Mouse (Mus musculus): ENCODE measurements around the gene Emilin1. TPM values are rescaled to one million over a fixed set of nuclear protein-coding genes. Genes with fewer than 3 reads are reported as not detected.

Emilin1 gene
- total RNA-seq, 1 experiment from 2014 or later, result 2.1 TPM

DNA sequence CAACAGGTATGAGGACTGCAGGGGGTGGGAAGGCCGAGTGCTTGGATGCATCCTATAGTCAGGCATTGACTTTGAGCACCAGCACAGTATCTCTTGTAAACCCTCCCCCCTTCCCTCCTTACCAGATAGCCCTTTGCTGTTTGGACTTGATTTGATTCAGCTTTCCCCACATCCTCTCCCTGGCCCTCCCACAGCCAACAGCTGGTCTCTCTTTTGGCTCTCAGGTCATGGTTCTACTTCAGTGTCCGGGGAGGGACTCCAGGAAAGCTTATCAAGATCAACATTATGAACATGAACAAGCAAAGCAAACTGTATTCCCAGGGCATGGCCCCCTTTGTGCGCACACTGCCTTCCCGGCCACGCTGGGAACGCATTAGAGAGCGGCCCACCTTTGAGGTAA lies 22.8 kb upstream of the Emilin1 start:
- no peak for ATAC-seq (ENCODE audit: extremely low read depth, insufficient number of reproducible peaks, low FRiP score, poor library complexity, severe bottlenecking)

- no peak for ATAC-seq (ENCODE audit: extremely low read depth, insufficient number of reproducible peaks, low FRiP score, poor library complexity, severe bottlenecking)
Observed at GRCm38 (mm10) chr5:30901860-30902259, 11.3 kb upstream of the Emilin1 start.

GRCm38 (mm10) chr5:30907413-30908059 lies 5.7 kb upstream of the Emilin1 start, which contains the start of gene Ost4:
TSS of gene Ost4 (minus strand) at chr5:30907788.
- ATAC-seq (ENCODE audit: extremely low read depth, insufficient number of reproducible peaks, low FRiP score, poor library complexity, severe bottlenecking), result peak; percentile 95

DNA sequence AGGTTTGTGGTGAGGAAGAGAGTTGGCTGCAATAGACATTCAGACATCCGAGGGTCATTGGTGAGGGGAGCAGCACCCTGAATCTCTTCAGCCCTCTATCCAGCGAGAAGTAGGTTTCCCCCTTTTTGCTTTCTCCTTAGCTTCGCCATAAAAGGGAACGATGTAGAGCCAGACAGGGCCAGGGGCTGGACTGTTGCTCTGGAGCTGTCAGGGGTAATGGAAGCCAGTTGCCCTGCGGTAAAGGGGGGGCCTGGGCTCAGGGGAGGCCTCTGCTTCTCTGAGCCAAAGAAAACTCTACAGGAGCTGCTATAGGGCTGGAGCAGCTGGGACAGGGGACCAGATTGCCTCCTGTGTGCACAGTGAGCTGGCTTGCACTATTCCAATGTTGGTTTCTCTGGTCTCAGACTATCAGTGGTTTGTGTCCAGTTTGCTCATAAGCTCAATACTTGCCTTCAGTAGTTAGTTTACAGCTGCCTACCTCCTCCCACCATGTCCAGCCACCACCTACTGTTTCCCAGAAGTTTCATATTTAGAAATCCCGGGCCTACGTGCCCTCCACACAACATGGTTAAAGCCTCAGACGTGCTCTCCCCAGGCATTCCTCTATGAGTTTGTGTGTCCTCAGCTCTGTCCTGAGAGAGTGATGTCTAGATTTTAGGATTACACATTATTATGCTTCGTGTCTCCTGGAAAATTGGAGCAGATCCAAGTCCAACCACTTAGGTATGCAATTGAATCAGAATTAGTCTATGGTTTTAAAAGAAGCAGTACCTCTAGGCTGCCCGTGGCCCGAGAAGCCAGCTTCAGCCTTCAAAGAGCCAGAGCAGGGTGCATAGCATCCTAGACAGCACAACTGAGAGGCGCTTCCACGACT lies 4.5 kb upstream of the Emilin1 start:
- no peak for ATAC-seq (ENCODE audit: extremely low read depth, insufficient number of reproducible peaks, low FRiP score, poor library complexity, severe bottlenecking)

DNA sequence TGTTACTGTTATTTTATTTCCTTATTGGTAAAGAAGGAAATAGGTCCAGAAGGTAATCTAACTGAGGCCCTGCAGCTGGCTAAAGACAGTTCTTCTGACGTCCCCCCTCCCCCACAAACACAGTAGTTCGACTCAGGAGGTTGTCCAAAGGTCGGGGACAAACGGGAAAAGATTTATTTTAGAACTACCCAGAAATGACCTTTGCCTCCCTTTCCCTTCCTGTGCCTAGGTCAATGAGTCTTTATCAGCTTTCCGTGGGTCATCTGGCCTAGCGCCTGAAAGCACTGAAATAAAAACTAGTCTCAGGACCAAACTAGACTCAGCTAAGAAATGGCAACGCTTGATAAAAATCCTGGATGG lies 3.9 kb upstream of the Emilin1 start:
- no peak for ATAC-seq (ENCODE audit: extremely low read depth, insufficient number of reproducible peaks, low FRiP score, poor library complexity, severe bottlenecking)

DNA sequence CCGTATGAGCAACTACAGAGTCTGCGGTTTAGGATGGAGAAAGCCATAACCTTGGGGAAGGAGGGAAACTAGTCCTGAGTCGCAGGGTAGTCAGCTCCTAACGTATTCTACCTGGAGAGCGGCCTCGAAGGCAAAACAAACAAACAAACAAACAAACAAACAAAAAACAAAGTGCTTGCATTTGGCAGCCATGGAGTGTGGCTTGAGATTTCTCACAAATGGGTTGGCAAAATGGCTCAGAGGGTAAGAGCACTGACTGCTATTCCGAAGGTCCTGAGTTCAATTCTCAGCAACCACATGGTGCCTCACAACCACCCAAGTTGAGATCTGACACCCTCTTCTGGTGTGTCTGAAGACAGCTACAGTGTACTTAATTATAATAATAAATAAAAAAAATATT lies 3.3 kb upstream of the Emilin1 start:
- no peak for ATAC-seq (ENCODE audit: extremely low read depth, insufficient number of reproducible peaks, low FRiP score, poor library complexity, severe bottlenecking)

GRCm38 (mm10) chr5:30910481-30910880 lies 2.7 kb upstream of the Emilin1 start:
- ATAC-seq (ENCODE audit: extremely low read depth, insufficient number of reproducible peaks, low FRiP score, poor library complexity, severe bottlenecking), result no peak

- ATAC-seq (ENCODE audit: extremely low read depth, insufficient number of reproducible peaks, low FRiP score, poor library complexity, severe bottlenecking), result no peak
Observed at GRCm38 (mm10) chr5:30912156-30912555, 1.0 kb upstream of the Emilin1 start.

GRCm38 (mm10) chr5:30914101-30914635 lies 966 bp downstream of the Emilin1 start:
- ATAC-seq (ENCODE audit: extremely low read depth, insufficient number of reproducible peaks, low FRiP score, poor library complexity, severe bottlenecking), result no peak

GRCm38 (mm10) chr5:30914849-30915248 lies 1.6 kb downstream of the Emilin1 start:
- ATAC-seq (ENCODE audit: extremely low read depth, insufficient number of reproducible peaks, low FRiP score, poor library complexity, severe bottlenecking), result no peak

DNA sequence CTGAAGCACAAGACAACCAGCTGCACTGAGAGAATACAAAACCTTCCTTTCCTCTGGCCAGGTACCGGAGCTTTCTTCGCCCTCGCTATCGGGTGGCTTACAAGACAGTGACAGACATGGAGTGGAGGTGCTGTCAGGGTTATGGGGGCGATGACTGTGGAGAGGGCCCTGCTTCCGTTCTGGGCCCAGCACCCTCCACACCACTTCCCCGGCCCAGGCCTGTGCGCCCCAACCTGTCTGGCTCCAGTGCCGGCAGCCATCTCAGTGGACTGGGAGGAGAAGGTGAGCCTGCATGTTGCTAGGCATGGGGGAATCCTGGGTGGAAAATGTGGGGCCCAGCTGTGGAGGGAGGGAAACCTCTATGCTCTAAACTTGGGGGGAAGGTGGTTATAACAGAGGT lies 2.3 kb downstream of the Emilin1 start:
- no peak for ATAC-seq (ENCODE audit: extremely low read depth, insufficient number of reproducible peaks, low FRiP score, poor library complexity, severe bottlenecking)

DNA sequence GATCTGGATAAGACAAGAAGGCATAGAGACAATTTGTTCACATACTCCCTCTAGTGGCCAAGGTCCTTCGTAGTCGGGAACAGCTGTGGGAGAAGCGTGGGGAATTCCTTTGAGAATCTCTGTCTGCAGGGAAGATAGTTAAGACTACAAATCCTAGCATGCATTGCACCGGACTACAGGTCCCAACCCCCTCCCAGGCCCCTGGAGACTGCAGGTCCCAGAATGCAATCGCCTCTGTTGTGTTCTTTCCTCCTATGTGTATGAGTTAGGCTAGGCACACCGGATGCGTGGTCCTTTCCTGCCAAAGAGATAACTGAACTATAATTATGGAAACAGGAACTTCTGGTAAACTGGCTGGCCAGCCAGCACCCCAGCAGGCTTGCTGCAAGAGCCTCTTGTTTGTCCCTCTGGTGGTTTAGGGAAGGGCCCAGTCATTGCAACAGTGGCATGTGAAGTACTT lies 2.8 kb downstream of the Emilin1 start:
- peak; percentile 32; the same call in 1 of the 2 replicates for ATAC-seq (ENCODE audit: extremely low read depth, insufficient number of reproducible peaks, low FRiP score, poor library complexity, severe bottlenecking)

- ATAC-seq (ENCODE audit: extremely low read depth, insufficient number of reproducible peaks, low FRiP score, poor library complexity, severe bottlenecking), result no peak
Observed at GRCm38 (mm10) chr5:30916841-30917240, 3.6 kb downstream of the Emilin1 start.

GRCm38 (mm10) chr5:30917348-30917747 lies 4.1 kb downstream of the Emilin1 start:
- no peak for ATAC-seq (ENCODE audit: extremely low read depth, insufficient number of reproducible peaks, low FRiP score, poor library complexity, severe bottlenecking)

DNA sequence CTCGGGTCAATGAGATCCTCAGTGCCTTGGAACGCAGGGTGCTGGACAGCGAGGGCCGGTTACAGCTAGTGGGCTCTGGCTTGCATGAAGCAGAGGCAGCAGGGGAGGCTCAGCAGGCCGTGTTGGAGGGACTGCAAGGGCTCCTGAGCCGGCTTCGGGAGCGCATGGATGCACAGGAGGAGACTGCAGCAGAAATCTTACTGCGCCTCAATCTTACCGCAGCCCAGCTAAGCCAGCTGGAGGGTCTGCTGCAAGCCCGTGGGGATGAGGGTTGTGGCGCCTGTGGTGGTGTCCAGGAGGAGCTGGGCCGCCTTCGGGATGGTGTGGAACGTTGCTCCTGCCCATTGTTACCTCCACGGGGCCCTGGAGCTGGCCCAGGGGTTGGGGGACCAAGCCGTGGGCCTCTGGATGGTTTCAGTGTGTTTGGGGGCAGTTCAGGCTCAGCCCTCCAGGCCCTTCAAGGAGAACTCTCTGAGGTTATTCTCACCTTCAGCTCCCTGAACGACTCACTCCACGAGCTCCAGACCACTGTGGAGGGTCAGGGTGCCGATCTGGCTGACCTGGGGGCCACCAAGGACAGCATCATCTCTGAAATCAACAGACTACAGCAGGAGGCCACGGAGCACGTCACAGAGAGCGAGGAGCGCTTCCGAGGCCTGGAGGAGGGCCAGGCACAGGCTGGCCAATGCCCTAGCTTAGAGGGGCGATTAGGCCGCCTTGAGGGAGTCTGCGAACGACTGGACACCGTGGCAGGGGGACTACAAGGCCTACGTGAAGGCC lies 4.9 kb downstream of the Emilin1 start:
- ATAC-seq (ENCODE audit: extremely low read depth, insufficient number of reproducible peaks, low FRiP score, poor library complexity, severe bottlenecking), result no peak

DNA sequence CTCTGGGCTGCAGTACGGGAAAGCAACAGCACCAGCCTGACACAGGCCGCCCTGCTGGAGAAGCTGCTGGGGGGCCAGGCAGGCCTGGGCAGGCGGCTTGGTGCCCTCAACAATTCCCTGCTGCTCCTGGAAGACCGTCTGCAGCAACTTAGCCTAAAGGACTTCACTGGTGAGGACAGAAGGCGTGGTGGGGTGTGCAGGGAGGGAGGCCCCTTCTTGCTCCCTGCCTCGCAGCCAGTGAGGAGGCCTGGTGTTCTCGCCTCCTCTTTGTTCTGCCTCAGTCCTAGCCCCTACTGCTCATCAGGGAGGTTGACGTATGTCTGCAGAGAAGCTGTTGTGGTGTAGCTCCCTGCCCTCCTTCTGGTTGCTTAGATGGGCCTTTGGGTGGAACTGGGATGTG lies 5.5 kb downstream of the Emilin1 start:
- ATAC-seq (ENCODE audit: extremely low read depth, insufficient number of reproducible peaks, low FRiP score, poor library complexity, severe bottlenecking), result no peak

- ATAC-seq (ENCODE audit: extremely low read depth, insufficient number of reproducible peaks, low FRiP score, poor library complexity, severe bottlenecking), result no peak
Observed at GRCm38 (mm10) chr5:30919831-30920614, 6.8 kb downstream of the Emilin1 start.

- ATAC-seq (ENCODE audit: extremely low read depth, insufficient number of reproducible peaks, low FRiP score, poor library complexity, severe bottlenecking), result no peak
Observed at GRCm38 (mm10) chr5:30920621-30921020, 7.4 kb downstream of the Emilin1 start.

Data from neutrophil, adult 5-6 weeks (primary cell).